Mouse (Mus musculus): ENCODE data around the gene Bcas2.

DNA sequence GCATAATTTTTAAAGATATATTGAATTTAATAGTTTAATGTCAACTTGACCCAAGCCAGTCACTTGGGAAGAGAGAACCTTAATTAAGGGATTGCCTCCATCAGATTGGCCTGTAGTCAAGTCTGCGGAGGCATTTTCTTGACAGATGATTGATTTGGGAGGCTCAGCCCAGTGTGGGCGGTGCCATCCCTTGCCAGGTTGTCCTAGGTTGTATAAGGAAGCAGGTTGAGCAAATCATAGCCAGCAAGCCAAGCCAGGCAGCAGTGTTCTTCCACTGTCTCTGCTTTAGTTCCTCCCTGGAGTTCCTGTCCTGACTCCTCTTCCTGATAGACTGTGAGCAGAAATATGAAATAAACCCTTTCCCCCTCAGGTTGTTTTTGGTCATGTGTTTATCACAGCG is 47.8 kb upstream of the Bcas2 start:
- TF ChIP-seq MAX (IDR thresholded peaks at IDR 0.05; ENCODE audit: low read depth): no peak
- no peak for TF ChIP-seq POLR2AphosphoS2 (IDR thresholded peaks at IDR 0.05; ENCODE audit: insufficient read length, low read depth)
- TF ChIP-seq E2F4 (IDR thresholded peaks at IDR 0.05; ENCODE audit: insufficient read depth): no peak
- no peak for TF ChIP-seq USF1 (IDR thresholded peaks at IDR 0.05; ENCODE audit: low read depth)
- TF ChIP-seq POLR2A (IDR thresholded peaks at IDR 0.05; ENCODE audit: insufficient read length, low read depth): no peak
- TF ChIP-seq REST (IDR thresholded peaks at IDR 0.05; ENCODE audit: insufficient read depth, insufficient read length): no peak
- TF ChIP-seq MYOD1 (IDR thresholded peaks at IDR 0.05; ENCODE audit: control insufficient read depth in 1 of 3, insufficient read length in 2 of 3, low read depth in 2 of 3): no peak

Data from myocyte (in vitro differentiated cells).